19 mouse cellular contexts compared by ENCODE assay signal in the genomic region with DNA sequence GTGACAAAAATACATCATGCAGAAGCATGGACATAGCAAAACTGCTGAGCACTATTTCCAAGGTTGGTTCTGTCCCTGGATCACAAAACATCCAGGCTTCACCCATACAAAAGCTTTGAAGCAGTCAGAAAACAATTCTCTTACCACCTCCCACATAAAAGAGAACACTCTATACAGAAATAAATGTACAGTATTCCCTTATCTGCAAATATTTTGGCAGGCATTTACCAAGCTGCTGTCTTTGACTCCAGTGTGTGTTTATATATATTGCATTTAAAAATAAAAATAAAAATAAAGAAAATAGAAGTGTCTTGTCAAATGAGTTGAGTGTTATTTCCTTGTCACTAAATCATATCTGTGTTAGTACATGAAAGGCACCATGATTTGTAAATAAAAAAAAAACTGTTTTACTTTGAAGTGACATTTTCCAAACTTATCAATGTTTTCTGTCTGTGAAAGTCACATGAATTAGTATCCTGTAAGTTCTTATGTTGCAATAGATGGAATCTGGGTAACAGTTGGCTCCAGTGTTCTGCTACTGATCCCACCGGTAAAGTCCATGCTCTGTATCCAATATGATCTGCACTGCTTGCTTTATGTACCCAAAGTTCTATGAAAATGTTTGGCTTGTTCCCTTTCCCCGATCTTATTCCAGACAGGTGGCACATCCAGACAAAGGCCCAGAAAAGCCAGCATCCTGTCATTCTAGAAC.
"Had no signal": no experiment of that assay in that cellular context is flagged by ENCODE, and none has a peak within 500 bp of the region (broad histone marks: within the 10 kb centered on the region; RNA-seq: fewer than 3 reads in every experiment).

No protein-coding gene starts in this region.

- H3K4me1 ChIP-seq: midbrain, embryonic 10.5 days; midbrain, embryonic 13.5 days; neural tube, embryonic 13.5 days; neural tube, embryonic 15.5 days had no signal

- H3K9me3 ChIP-seq: liver, embryonic 12.5 days; midbrain, embryonic 10.5 days; midbrain, embryonic 13.5 days; neural tube, embryonic 13.5 days; neural tube, embryonic 15.5 days had no signal

- H3K4me3 ChIP-seq: liver, embryonic 12.5 days; midbrain, embryonic 10.5 days; midbrain, embryonic 13.5 days; myocyte; neural tube, embryonic 13.5 days; neural tube, embryonic 15.5 days had no signal

- H3K36me3 ChIP-seq: liver, embryonic 12.5 days; midbrain, embryonic 10.5 days; midbrain, embryonic 13.5 days; neural tube, embryonic 13.5 days; neural tube, embryonic 15.5 days had no signal

- H3K27me3 ChIP-seq: liver, embryonic 12.5 days; midbrain, embryonic 13.5 days; neural tube, embryonic 13.5 days; neural tube, embryonic 15.5 days had no signal

- ATAC-seq: liver, embryonic 12.5 days; midbrain, embryonic 13.5 days; midbrain, embryonic 16.5 days had no signal

- H3K27ac ChIP-seq: liver, embryonic 12.5 days; liver, embryonic 14.5 days; midbrain, embryonic 10.5 days; midbrain, embryonic 13.5 days; neural tube, embryonic 13.5 days; neural tube, embryonic 15.5 days had no signal

- DNase-seq: lung, adult 18-20 months; lung, postnatal 10 days; lung, postnatal 4 days; retina, postnatal 1 day; right cerebral cortex, adult 18-20 months; right cerebral cortex, postnatal 25 days; right cerebral cortex, postnatal 4 days; spleen, adult 18-20 months; thymus, adult 18-20 months; thymus, postnatal 14 days; thymus, postnatal 36 days had no signal

- H3K9ac ChIP-seq: liver, embryonic 12.5 days; liver, embryonic 14.5 days; midbrain, embryonic 13.5 days; neural tube, embryonic 13.5 days; neural tube, embryonic 15.5 days had no signal

- H3K4me2 ChIP-seq: liver, embryonic 12.5 days; midbrain, embryonic 13.5 days; neural tube, embryonic 13.5 days; neural tube, embryonic 15.5 days had no signal
